Mouse (Mus musculus): ENCODE data around the gene Proca1. TPM values are rescaled to one million over a fixed set of nuclear protein-coding genes. Genes with fewer than 3 reads are reported as not detected.

Gene Proca1
- polyA plus RNA-seq, 1 experiment: 0.20 TPM

DNA sequence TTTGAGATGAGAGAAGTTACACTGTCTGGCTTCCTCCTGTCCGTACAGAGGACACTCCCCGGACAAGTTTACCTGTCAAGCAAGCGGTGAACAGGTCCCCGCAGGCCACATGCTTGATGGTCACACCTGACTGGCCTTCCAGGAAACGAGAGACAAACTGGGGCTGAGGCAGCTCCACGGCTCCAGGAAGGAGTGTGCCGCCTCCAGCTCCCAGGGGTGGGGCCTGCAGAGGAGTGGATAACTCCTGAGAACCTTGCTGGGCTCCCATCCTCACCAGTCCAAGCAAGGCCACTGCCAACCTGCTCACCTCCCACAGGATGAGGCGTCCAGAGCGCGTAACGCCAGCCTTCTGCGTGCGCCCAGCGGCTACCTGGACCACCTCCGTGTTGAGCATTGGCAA is 22.9 kb upstream of the Proca1 start:
- H3K4me1 ChIP-seq (ENCODE audit: control insufficient read depth, insufficient read depth, insufficient read length): peaks cover 12% of the 10 kb centered on the region
- H3K36me3 ChIP-seq (ENCODE audit: control insufficient read depth, insufficient read depth, low read length): no peaks in the 10 kb centered on the region
- TF ChIP-seq POLR2A (IDR thresholded peaks at IDR 0.05; ENCODE audit: low read depth, low read length) (no peak), CTCF (IDR thresholded peaks at IDR 0.05; ENCODE audit: extremely low read depth, insufficient read depth, insufficient read length, insufficient replicate concordance) (no peak)
- WGBS: 78% methylated on average over 15 of the region's 15 CpGs
- H3K27me3 ChIP-seq (ENCODE audit: control insufficient read depth, insufficient read depth, low read length): no peaks in the 10 kb centered on the region
- DNase-seq (ENCODE audit: low read depth in 1 of 2, low spot score in 2 of 2): no peak
- no peak overlapping the region for H3K27ac ChIP-seq (ENCODE audit: insufficient read depth, low read length)
- H3K4me3 ChIP-seq (ENCODE audit: extremely low read depth, insufficient read depth, insufficient read length): no peak overlapping the region

DNA sequence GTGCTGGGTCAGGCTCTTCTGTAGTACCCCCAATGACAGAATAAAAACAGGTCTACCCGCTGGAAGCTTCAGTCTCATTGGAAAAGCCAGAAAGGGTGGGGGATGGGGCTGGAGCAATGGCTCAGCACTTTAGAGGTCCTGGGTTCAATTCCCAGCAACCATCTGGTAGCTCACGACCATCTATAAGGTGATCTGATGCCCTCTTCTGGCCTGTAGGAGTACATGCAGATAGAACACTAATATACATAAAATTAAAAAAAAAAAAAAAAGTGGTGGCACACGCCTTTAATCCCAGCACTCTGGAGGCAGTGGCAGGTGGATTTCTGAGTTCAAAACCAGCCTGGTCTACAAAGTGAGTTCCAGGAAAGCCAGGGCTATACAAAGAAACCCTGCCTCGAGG is 21.9 kb upstream of the Proca1 start:
- no peak overlapping the region for H3K4me3 ChIP-seq (ENCODE audit: extremely low read depth, insufficient read depth, insufficient read length)
- H3K27ac ChIP-seq (ENCODE audit: insufficient read depth, low read length): no peak overlapping the region
- TF ChIP-seq CTCF (IDR thresholded peaks at IDR 0.05; ENCODE audit: extremely low read depth, insufficient read depth, insufficient read length, insufficient replicate concordance) (no peak), POLR2A (IDR thresholded peaks at IDR 0.05; ENCODE audit: low read depth, low read length) (no peak)
- no peaks in the 10 kb centered on the region for H3K36me3 ChIP-seq (ENCODE audit: control insufficient read depth, insufficient read depth, low read length)
- no peaks in the 10 kb centered on the region for H3K27me3 ChIP-seq (ENCODE audit: control insufficient read depth, insufficient read depth, low read length)
- no peak for DNase-seq (ENCODE audit: low read depth in 1 of 2, low spot score in 2 of 2)
- H3K4me1 ChIP-seq (ENCODE audit: control insufficient read depth, insufficient read depth, insufficient read length): peaks cover 10% of the 10 kb centered on the region
- 72% methylated on average over 4 of the region's 4 CpGs for WGBS

DNA sequence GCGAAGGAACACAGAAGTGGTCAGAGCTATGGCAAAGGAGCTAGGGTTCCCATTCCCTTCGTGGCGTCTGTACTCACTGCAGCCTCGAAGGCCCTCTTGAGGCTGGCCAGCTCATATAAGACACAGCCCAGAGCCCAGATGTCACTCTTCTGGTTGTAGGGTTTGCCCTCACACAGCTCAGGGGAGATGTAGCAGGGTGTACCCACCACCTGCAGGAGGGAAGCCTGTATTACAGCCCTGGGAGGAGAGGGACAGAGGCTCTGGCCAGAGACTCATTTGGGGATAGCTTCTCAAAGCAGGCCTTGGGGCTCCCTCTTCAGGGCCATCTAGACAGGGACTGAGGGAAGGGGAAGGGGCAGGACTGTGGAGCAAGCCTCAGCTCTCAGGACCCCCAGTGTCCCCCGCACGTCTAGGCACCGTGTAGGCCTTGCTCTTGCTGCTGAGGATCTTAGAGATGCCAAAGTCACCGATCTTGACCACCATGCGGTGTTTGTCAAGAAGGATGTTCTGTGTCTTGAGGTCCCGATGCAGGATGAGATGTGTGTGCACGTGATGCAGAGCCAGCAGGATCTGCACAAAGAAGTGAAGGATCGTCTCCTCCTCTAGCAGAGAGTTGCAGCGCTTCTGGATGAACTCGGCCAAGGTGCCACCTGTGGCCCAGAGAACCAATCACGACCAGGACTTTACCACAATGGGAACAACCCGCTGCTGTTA is 21.0 kb upstream of the Proca1 start:
- WGBS: 91% methylated on average over 16 of the region's 16 CpGs
- H3K4me3 ChIP-seq (ENCODE audit: extremely low read depth, insufficient read depth, insufficient read length): no peak overlapping the region
- no peak overlapping the region for H3K27ac ChIP-seq (ENCODE audit: insufficient read depth, low read length)
- no peak for DNase-seq (ENCODE audit: low read depth in 1 of 2, low spot score in 2 of 2)
- H3K36me3 ChIP-seq (ENCODE audit: control insufficient read depth, insufficient read depth, low read length): no peaks in the 10 kb centered on the region
- no peaks in the 10 kb centered on the region for H3K27me3 ChIP-seq (ENCODE audit: control insufficient read depth, insufficient read depth, low read length)
- TF ChIP-seq POLR2A (IDR thresholded peaks at IDR 0.05; ENCODE audit: low read depth, low read length) (no peak), CTCF (IDR thresholded peaks at IDR 0.05; ENCODE audit: extremely low read depth, insufficient read depth, insufficient read length, insufficient replicate concordance) (no peak)
- peaks cover 10% of the 10 kb centered on the region for H3K4me1 ChIP-seq (ENCODE audit: control insufficient read depth, insufficient read depth, insufficient read length)

DNA sequence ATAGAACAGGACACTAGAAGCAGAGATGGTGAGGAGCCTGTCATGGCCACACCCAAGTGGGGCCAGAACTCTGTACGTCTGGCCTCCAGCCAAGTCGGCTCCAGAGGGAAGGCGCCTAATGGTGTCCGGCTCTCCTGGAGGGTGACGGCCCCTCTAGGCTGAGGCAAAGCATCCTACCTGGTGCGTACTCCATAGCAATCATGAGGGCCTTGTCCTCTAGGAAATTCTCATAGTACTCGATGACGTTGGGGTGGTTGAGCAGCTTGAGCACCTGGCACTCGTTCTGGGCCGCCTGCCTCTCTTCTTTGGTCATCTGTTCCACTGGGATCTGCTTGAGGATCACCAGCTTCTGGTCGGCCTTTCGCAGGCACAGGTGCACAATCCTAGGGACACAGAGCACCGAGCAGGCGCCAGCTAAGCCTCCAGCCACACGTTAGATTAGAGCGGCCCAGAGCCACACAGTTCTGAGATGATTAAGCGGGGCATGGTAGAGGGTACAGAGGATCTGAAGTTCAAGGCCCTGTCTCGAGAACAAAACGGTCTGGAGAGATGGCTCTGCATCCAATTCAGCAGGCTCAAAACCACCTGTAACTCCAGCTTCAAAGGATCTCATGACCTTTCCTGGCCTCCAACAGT is 20.3 kb upstream of the Proca1 start:
- no peaks in the 10 kb centered on the region for H3K27me3 ChIP-seq (ENCODE audit: control insufficient read depth, insufficient read depth, low read length)
- no peak for DNase-seq (ENCODE audit: low read depth in 1 of 2, low spot score in 2 of 2)
- H3K4me1 ChIP-seq (ENCODE audit: control insufficient read depth, insufficient read depth, insufficient read length): peaks cover 10% of the 10 kb centered on the region
- no peak overlapping the region for H3K4me3 ChIP-seq (ENCODE audit: extremely low read depth, insufficient read depth, insufficient read length)
- no peaks in the 10 kb centered on the region for H3K36me3 ChIP-seq (ENCODE audit: control insufficient read depth, insufficient read depth, low read length)
- H3K27ac ChIP-seq (ENCODE audit: insufficient read depth, low read length): no peak overlapping the region
- WGBS: 94% methylated on average over 19 of the region's 19 CpGs
- TF ChIP-seq CTCF (IDR thresholded peaks at IDR 0.05; ENCODE audit: extremely low read depth, insufficient read depth, insufficient read length, insufficient replicate concordance): no peak
- TF ChIP-seq POLR2A (IDR thresholded peaks at IDR 0.05; ENCODE audit: low read depth, low read length): no peak

DNA sequence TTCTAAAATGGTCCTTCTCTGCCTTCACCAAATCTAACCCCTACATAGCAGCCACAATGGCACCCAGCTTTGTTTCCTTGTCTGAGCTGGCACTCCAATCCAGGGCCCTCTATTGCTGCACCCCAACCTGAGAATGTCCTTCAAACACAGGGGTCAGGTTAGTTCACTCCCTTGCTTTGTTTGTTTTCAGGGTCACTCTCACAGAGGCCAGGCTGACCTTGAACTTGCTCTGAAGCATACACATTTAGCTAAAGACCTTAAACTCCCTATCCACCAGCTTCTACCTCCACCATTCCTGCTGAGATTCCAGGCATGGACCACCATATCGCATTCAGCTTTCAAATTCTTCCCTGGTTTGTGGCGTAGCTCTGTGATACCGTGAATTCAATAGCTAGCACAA is 18.7 kb upstream of the Proca1 start:
- Histone ChIP-seq H3K36me3 (ENCODE audit: control insufficient read depth, insufficient read depth, low read length) (0 out of 2 replicates have a peak, but pooled peaks cover under 1% of the 10 kb centered on the region), H3K27me3 (ENCODE audit: control insufficient read depth, insufficient read depth, low read length) (no peaks in the 10 kb centered on the region), H3K4me1 (ENCODE audit: control insufficient read depth, insufficient read depth, insufficient read length) (peaks cover 12% of the 10 kb centered on the region), H3K4me3 (ENCODE audit: extremely low read depth, insufficient read depth, insufficient read length) (no peak overlapping the region), H3K27ac (ENCODE audit: insufficient read depth, low read length) (no peak overlapping the region)
- TF ChIP-seq POLR2A (IDR thresholded peaks at IDR 0.05; ENCODE audit: low read depth, low read length) (no peak), CTCF (IDR thresholded peaks at IDR 0.05; ENCODE audit: extremely low read depth, insufficient read depth, insufficient read length, insufficient replicate concordance) (no peak)
- no peak for DNase-seq (ENCODE audit: low read depth in 1 of 2, low spot score in 2 of 2)
- 88% methylated on average over 3 of the region's 3 CpGs for WGBS

DNA sequence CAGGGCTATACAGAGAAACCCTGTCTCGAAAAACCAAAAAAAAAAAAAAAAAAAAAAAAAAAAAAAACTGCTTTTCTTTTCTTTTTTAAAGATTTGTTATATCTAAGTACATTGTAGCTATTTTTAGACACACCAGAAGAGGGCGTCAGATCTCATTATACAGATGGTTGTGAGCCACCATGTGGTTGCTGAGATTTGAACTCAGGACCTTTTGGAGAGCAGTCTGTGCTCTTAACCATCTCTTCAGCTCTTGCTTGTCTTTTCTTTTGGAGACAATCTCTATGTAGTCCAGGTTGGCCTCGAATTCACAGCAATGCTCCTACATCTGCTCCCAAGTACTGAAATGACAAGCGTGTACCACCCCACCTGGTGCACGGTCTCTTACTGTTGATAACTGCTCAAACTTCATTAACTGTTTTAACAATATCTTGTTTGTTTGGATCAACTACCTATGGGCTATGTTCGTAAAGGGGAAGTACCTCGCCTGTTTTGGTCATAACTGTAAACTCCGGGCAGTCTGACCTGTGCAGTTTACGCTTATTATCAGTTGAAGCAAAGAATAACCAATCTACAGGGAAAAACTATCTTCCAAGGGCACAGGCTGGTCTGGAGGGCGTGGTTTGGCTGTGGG is 17.3 kb upstream of the Proca1 start:
- Histone ChIP-seq H3K36me3 (ENCODE audit: control insufficient read depth, insufficient read depth, low read length) (peaks cover 11% of the 10 kb centered on the region), H3K27ac (ENCODE audit: insufficient read depth, low read length) (peak overlapping the region; percentile 96), H3K27me3 (ENCODE audit: control insufficient read depth, insufficient read depth, low read length) (no peaks in the 10 kb centered on the region), H3K4me3 (ENCODE audit: extremely low read depth, insufficient read depth, insufficient read length) (no peak overlapping the region), H3K4me1 (ENCODE audit: control insufficient read depth, insufficient read depth, insufficient read length) (peaks cover 8% of the 10 kb centered on the region)
- DNase-seq (ENCODE audit: low read depth in 1 of 2, low spot score in 2 of 2): peak in 1 of 2 experiments; percentile 34
- TF ChIP-seq POLR2A (IDR thresholded peaks at IDR 0.05; ENCODE audit: low read depth, low read length) (no peak), CTCF (IDR thresholded peaks at IDR 0.05; ENCODE audit: extremely low read depth, insufficient read depth, insufficient read length, insufficient replicate concordance) (no peak)
- WGBS: 2% methylated on average over 10 of the region's 10 CpGs
